Mouse (Mus musculus) forebrain, embryonic 14.5 days (tissue): ENCODE measurements around the gene Rnf223. TPM values are rescaled to one million over a fixed set of nuclear protein-coding genes. Genes with fewer than 3 reads are reported as not detected.

Experiments used
- ATAC-seq: fragments of 200-750 bp; cut with Nextera tagmentation; 2 replicates; pipeline ENCODE4 v1.8.0; 2017; ENCODE audit warnings: mild to moderate bottlenecking, moderate library complexity
- DNase-seq: peaks from one replicate; pipeline ENCODE4 v3.0.0-alpha.2; 2015; ENCODE audit warnings: low spot score
- H3K27ac ChIP-seq: fragments of 300-500 bp; sonication (generic); 2 replicates; pipeline ENCODE4 v1.5.1; 2014; ENCODE audit warnings: low read depth, mild to moderate bottlenecking, control low read depth, low read length, moderate library complexity
- H3K27me3 ChIP-seq: fragments of 300-500 bp; sonication (generic); replicated peaks from 2 replicates; pipeline ENCODE4 v1.6.1; 2014; ENCODE audit warnings: low read length, control low read depth, mixed read lengths; ENCODE audit not compliant: control insufficient read depth, insufficient read depth
- H3K36me3 ChIP-seq: fragments of 300-500 bp; sonication (generic); 2 replicates; pipeline ENCODE4 v1.6.1; 2014; ENCODE audit warnings: low read length, control low read depth; ENCODE audit not compliant: control insufficient read depth, insufficient read depth
- H3K4me1 ChIP-seq: fragments of 300-500 bp; sonication (generic); 2 replicates; pipeline ENCODE4 v1.6.1; 2014; ENCODE audit warnings: antibody characterized with exemption, low read length, control low read depth; ENCODE audit not compliant: control insufficient read depth, insufficient read depth
- H3K4me2 ChIP-seq: fragments of 300-500 bp; sonication (generic); 2 replicates; pipeline ENCODE4 v1.6.1; 2014; ENCODE audit warnings: mild to moderate bottlenecking, control low read depth, low read length
- H3K4me3 ChIP-seq: fragments of 300-500 bp; sonication (generic); 2 replicates; pipeline ENCODE4 v1.5.1; 2014; ENCODE audit warnings: low read depth, low read length, control low read depth
- H3K9ac ChIP-seq: fragments of 300-500 bp; sonication (generic); 2 replicates; pipeline ENCODE4 v1.6.1; 2014; ENCODE audit warnings: mild to moderate bottlenecking, low read length, control low read depth, moderate library complexity
- H3K9me3 ChIP-seq: fragments of 300-500 bp; sonication (generic); replicated peaks from 2 replicates; pipeline ENCODE4 v1.6.1; 2016; ENCODE audit warnings: low read length, control low read depth, mixed read lengths; ENCODE audit not compliant: control insufficient read depth
- WGBS: fragments of 180-500 bp; shearing (Covaris S2); extraction: QIAGEN DNeasy Blood & Tissue Kit; methylation state at CpG from one replicate; pipeline ENCODE4 v1.1.7; 2014; 5-methylcytosine and 5-hydroxymethylcytosine counted together
- polyA plus RNA-seq: library from polyadenylated mRNA; unstranded; fragments of >200 nt; fragmentation: Nextera tagmentation; extraction: Ambion mirVana; gene quantifications from 2 replicates; pipeline ENCODE4 v1.2.1, GENCODE M21; 2014

Rnf223 gene
- polyA plus RNA-seq: 0.41 and 0.59 TPM in 2 replicates

- H3K4me2 ChIP-seq: no peak within 1 kb of the TSS
- peaks cover 15% of the 10 kb centered on the region for H3K36me3 ChIP-seq
- H3K4me1 ChIP-seq: no peaks in the 10 kb centered on the region
- no peak for DNase-seq
- no peaks in the 10 kb centered on the region for H3K27me3 ChIP-seq
- no peak within 1 kb of the TSS for H3K27ac ChIP-seq
- H3K4me3 ChIP-seq: no peak within 1 kb of the TSS
- H3K9me3 ChIP-seq: no peaks in the 10 kb centered on the region
- no peak for ATAC-seq
- no peak within 1 kb of the TSS for H3K9ac ChIP-seq
- WGBS: 86% methylated on average over 15 of the region's 15 CpGs
Observed at GRCm38 (mm10) chr4:156130436-156130835, at the start of gene Rnf223. Gene Rnf223 (plus strand): TSS chr4:156130513.

- no peak overlapping the region for H3K9ac ChIP-seq
- H3K27ac ChIP-seq: no peak overlapping the region
- no peaks in the 10 kb centered on the region for H3K9me3 ChIP-seq
- peaks cover 7% of the 10 kb centered on the region; the same call in 1 of the 2 replicates for H3K27me3 ChIP-seq
- no peak overlapping the region for H3K4me3 ChIP-seq
- WGBS: 75% methylated on average over 4 of the region's 4 CpGs
- no peak for ATAC-seq
- DNase-seq: no peak
- H3K36me3 ChIP-seq: no peaks in the 10 kb centered on the region
- no peak overlapping the region for H3K4me2 ChIP-seq
- peaks cover 5% of the 10 kb centered on the region for H3K4me1 ChIP-seq
Observed at GRCm38 (mm10) chr4:156082621-156083234, 47.6 kb upstream of the Rnf223 start.

GRCm38 (mm10) chr4:156083348-156083747, 47.0 kb upstream of the Rnf223 start:
- peak; percentile 23 for DNase-seq
- 66% methylated on average over 5 of the region's 5 CpGs for WGBS

GRCm38 (mm10) chr4:156084096-156084879, 46.0 kb upstream of the Rnf223 start:
- ATAC-seq: no peak
- Histone ChIP-seq H3K27me3 (no peaks in the 10 kb centered on the region), H3K27ac (no peak overlapping the region), H3K9ac (no peak overlapping the region), H3K4me1 (no peaks in the 10 kb centered on the region), H3K4me2 (no peak overlapping the region), H3K36me3 (no peaks in the 10 kb centered on the region), H3K4me3 (no peak overlapping the region), H3K9me3 (no peaks in the 10 kb centered on the region)
- 84% methylated on average over 9 of the region's 9 CpGs for WGBS
- no peak for DNase-seq

More at GRCm38 (mm10) chr4:156083348-156083747, 47.0 kb upstream of the Rnf223 start:
- Histone ChIP-seq H3K27me3 (peaks cover under 1% of the 10 kb centered on the region; the same call in 1 of the 2 replicates), H3K4me1 (no peaks in the 10 kb centered on the region), H3K4me3 (no peak overlapping the region), H3K9ac (no peak overlapping the region), H3K27ac (no peak overlapping the region), H3K9me3 (no peaks in the 10 kb centered on the region), H3K36me3 (no peaks in the 10 kb centered on the region), H3K4me2 (no peak overlapping the region)
- ATAC-seq: no peak

- Histone ChIP-seq H3K4me3 (no peak overlapping the region), H3K4me1 (no peaks in the 10 kb centered on the region), H3K36me3 (no peaks in the 10 kb centered on the region), H3K27ac (no peak overlapping the region), H3K9me3 (no peaks in the 10 kb centered on the region), H3K27me3 (no peaks in the 10 kb centered on the region), H3K4me2 (no peak overlapping the region), H3K9ac (no peak overlapping the region)
- ATAC-seq (no peak), DNase-seq (no peak)
- 83% methylated on average over 8 of the region's 8 CpGs for WGBS
Observed at GRCm38 (mm10) chr4:156085256-156085655, 45.1 kb upstream of the Rnf223 start.

- H3K27ac ChIP-seq: no peak overlapping the region
- H3K4me1 ChIP-seq: no peaks in the 10 kb centered on the region
- no peaks in the 10 kb centered on the region for H3K36me3 ChIP-seq
- WGBS: 47% methylated on average over 5 of the region's 5 CpGs
- no peaks in the 10 kb centered on the region for H3K9me3 ChIP-seq
- no peak overlapping the region for H3K4me3 ChIP-seq
- DNase-seq: no peak
- no peaks in the 10 kb centered on the region for H3K27me3 ChIP-seq
- ATAC-seq: no peak
- H3K9ac ChIP-seq: no peak overlapping the region
- no peak overlapping the region for H3K4me2 ChIP-seq
Observed at GRCm38 (mm10) chr4:156087398-156088087, 42.8 kb upstream of the Rnf223 start.

- WGBS: 60% methylated on average over 1 of the region's 1 CpGs
- no peaks in the 10 kb centered on the region for H3K4me1 ChIP-seq
- no peak overlapping the region for H3K4me2 ChIP-seq
- H3K36me3 ChIP-seq: no peaks in the 10 kb centered on the region
- no peaks in the 10 kb centered on the region for H3K27me3 ChIP-seq
- no peak overlapping the region for H3K4me3 ChIP-seq
- H3K27ac ChIP-seq: no peak overlapping the region
- ATAC-seq: no peak
- no peak overlapping the region for H3K9ac ChIP-seq
- no peaks in the 10 kb centered on the region for H3K9me3 ChIP-seq
- no peak for DNase-seq
Observed at GRCm38 (mm10) chr4:156091236-156091635, 39.1 kb upstream of the Rnf223 start.

GRCm38 (mm10) chr4:156092765-156093164, 37.5 kb upstream of the Rnf223 start:
- no peak overlapping the region for H3K9ac ChIP-seq
- ATAC-seq (no peak), DNase-seq (no peak)
- WGBS: 80% methylated on average over 1 of the region's 1 CpGs
- H3K27me3 ChIP-seq: no peaks in the 10 kb centered on the region
- H3K4me1 ChIP-seq: no peaks in the 10 kb centered on the region
- no peak overlapping the region for H3K4me2 ChIP-seq
- no peak overlapping the region for H3K27ac ChIP-seq
- H3K4me3 ChIP-seq: no peak overlapping the region
- no peaks in the 10 kb centered on the region for H3K9me3 ChIP-seq
- H3K36me3 ChIP-seq: no peaks in the 10 kb centered on the region
